Mouse (Mus musculus) heart, adult 11 months (tissue): Measurements from ENCODE around the gene Tbata.

Experiments used
- DNase-seq: peaks from one replicate; pipeline ENCODE4 v3.0.0; 2022

Tbata gene

GRCm38 (mm10) chr10:61211743-61212142 is 40.0 kb downstream of the Tbata start:
- peak; percentile 93 for DNase-seq

GRCm38 (mm10) chr10:61212817-61213216 is 41.1 kb downstream of the Tbata start:
- DNase-seq = no peak

- no peak for DNase-seq
Observed at GRCm38 (mm10) chr10:61215658-61216057, 43.9 kb downstream of the Tbata start.

DNA sequence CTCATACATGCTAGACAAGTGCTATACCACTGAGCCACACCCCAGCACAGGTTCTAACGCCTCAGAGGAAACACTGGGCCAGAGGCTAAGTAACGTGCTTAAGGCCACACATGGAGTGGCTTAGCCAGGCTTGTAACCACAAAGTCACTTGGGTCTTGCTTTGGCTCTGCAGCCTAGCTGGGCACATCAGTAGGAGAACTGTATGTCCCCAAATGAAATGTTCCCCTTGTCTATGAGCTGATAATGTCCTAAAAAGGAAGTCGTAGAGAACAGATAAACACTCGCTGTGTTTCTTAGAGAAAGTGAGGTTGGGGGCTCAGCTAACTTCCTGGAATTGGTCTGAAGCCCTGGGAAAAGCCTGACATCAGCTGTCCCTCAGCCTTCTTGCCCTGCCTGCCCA is 44.4 kb downstream of the Tbata start:
- DNase-seq = peak; percentile 92

GRCm38 (mm10) chr10:61219318-61219717 is 47.6 kb downstream of the Tbata start:
- no peak for DNase-seq

GRCm38 (mm10) chr10:61225694-61226093 is 53.9 kb downstream of the Tbata start:
- DNase-seq = no peak

GRCm38 (mm10) chr10:61226784-61227396 is 55.1 kb downstream of the Tbata start:
- no peak for DNase-seq

DNA sequence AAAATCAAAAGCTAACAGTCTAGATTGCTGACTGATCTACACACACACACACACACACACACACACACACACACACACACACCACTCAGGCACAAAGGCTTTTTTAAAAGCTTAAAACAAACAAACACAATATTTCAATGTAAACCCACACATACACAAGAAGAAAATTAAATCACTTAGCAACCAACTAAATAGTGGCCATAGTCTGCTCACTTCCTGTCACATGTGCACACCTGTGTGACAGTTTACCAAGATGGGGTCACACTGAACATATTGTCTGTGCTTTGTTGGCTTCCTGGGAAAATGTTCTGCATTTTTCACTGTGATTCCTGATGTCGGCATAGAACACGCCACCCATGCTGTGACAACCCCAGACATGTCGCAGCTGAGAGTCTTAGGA is 60.0 kb downstream of the Tbata start:
- no peak for DNase-seq

GRCm38 (mm10) chr10:61232858-61233567 is 61.3 kb downstream of the Tbata start:
- no peak for DNase-seq

GRCm38 (mm10) chr10:61234319-61234718 is 62.6 kb downstream of the Tbata start:
- DNase-seq = no peak

GRCm38 (mm10) chr10:61235677-61236267 is 64.0 kb downstream of the Tbata start:
- no peak for DNase-seq

GRCm38 (mm10) chr10:61236683-61237390 is 65.1 kb downstream of the Tbata start:
- no peak for DNase-seq

- DNase-seq = no peak
Observed at GRCm38 (mm10) chr10:61237391-61237785, 65.6 kb downstream of the Tbata start.
